In genomic region chr1:87699890-87700448, GRCm38 (mm10) we compare ENCODE assay signal across 25 mouse cellular contexts. TPM values are rescaled to one million over a fixed set of nuclear protein-coding genes. Genes with fewer than 3 reads are reported as not detected.
DNase-seq lines count a peak whose midpoint lies in the region; ATAC-seq and TF ChIP-seq lines count a peak whose summit lies in the region.
"Had no signal": no experiment of that assay in that cellular context is flagged by ENCODE, and none has a peak within 500 bp of the region (broad histone marks: within the 10 kb centered on the region; RNA-seq: fewer than 3 reads in every experiment).

No protein-coding gene starts in this region.

- TF ChIP-seq EP300 in lung, postnatal 0 days (IDR thresholded peaks at IDR 0.05), result no peak

- 61% methylated on average over 5 of the region's 5 CpGs for WGBS in lung, embryonic 15.5 days
- WGBS in lung, postnatal 0 days, result 61% methylated on average over 5 of the region's 5 CpGs

- no peak overlapping the region for H3K4me2 ChIP-seq in lung, embryonic 15.5 days
- H3K4me2 ChIP-seq in lung, postnatal 0 days (replicated peaks; ENCODE audit: low read depth, low read length), result no peak overlapping the region
- H3K4me2 ChIP-seq: hindbrain, embryonic 14.5 days; midbrain, embryonic 15.5 days; neural tube, embryonic 12.5 days had no signal

- no peaks in the 10 kb centered on the region for H3K36me3 ChIP-seq in lung, embryonic 15.5 days
- H3K36me3 ChIP-seq in lung, postnatal 0 days (ENCODE audit: insufficient read depth, low read length), result no peaks in the 10 kb centered on the region
- peaks cover 93% of the 10 kb centered on the region for H3K36me3 ChIP-seq in G1E (replicated peaks)
- H3K36me3 ChIP-seq: forebrain, embryonic 10.5 days; heart, embryonic 10.5 days; limb, embryonic 10.5 days; midbrain, embryonic 15.5 days; neural tube, embryonic 12.5 days had no signal

- no peaks in the 10 kb centered on the region for H3K27me3 ChIP-seq in lung, embryonic 15.5 days
- H3K27me3 ChIP-seq in lung, postnatal 0 days (replicated peaks; ENCODE audit: insufficient read depth, low read length), result no peaks in the 10 kb centered on the region
- H3K27me3 ChIP-seq in G1E (ENCODE audit: insufficient read depth, low read length), result no peaks in the 10 kb centered on the region
- H3K27me3 ChIP-seq: midbrain, embryonic 15.5 days; neural tube, embryonic 12.5 days had no signal

- no peak overlapping the region for H3K4me3 ChIP-seq in layer of hippocampus, adult 2 months
- no peak overlapping the region for H3K4me3 ChIP-seq in lung, embryonic 15.5 days
- H3K4me3 ChIP-seq in lung, postnatal 0 days (ENCODE audit: low read depth, low read length), result no peak overlapping the region
- H3K4me3 ChIP-seq in G1E (ENCODE audit: low read depth, low read length), result no peak overlapping the region
- H3K4me3 ChIP-seq: forebrain, embryonic 10.5 days; gastrocnemius, adult 2 months; heart, embryonic 10.5 days; limb, embryonic 10.5 days; midbrain, embryonic 15.5 days; neural tube, embryonic 12.5 days had no signal

- peak; percentile 44 to 51 for DNase-seq in frontal cortex, adult 2 months (ENCODE audit: extremely low spot score in 1 of 2, low spot score in 1 of 2)
- no peak for DNase-seq in frontal cortex, postnatal 10 days (ENCODE audit: low spot score in 2 of 2)
- DNase-seq in layer of hippocampus, adult 2 months (ENCODE audit: low spot score in 2 of 2), result peak in 1 of 2 experiments; percentile 23
- DNase-seq in layer of hippocampus, postnatal 10 days (ENCODE audit: low spot score in 2 of 2), result no peak
- DNase-seq in lung, postnatal 0 days (ENCODE audit: low spot score), result no peak
- DNase-seq in G1E (ENCODE audit: low spot score), result no peak
- no peak for DNase-seq in heart, adult 8-10 months (ENCODE audit: low spot score)
- DNase-seq: adrenal gland, postnatal 25 days; cerebellum, adult 11-12 months; cerebellum, postnatal 10 days; gastrocnemius, adult 2 months; heart, postnatal 4 days; kidney, adult 18-20 months; lung, postnatal 14 days; right cerebral cortex, postnatal 25 days had no signal

- H3K9ac ChIP-seq in lung, embryonic 15.5 days, result no peak overlapping the region
- no peak overlapping the region for H3K9ac ChIP-seq in lung, postnatal 0 days (replicated peaks; ENCODE audit: low read depth)
- H3K9ac ChIP-seq: hindbrain, embryonic 14.5 days; midbrain, embryonic 15.5 days; neural tube, embryonic 12.5 days had no signal

- no peaks in the 10 kb centered on the region for H3K9me3 ChIP-seq in lung, embryonic 15.5 days
- H3K9me3 ChIP-seq in lung, postnatal 0 days (ENCODE audit: low read length), result no peaks in the 10 kb centered on the region
- H3K9me3 ChIP-seq in G1E (replicated peaks), result no peaks in the 10 kb centered on the region
- H3K9me3 ChIP-seq: forebrain, embryonic 10.5 days; heart, embryonic 10.5 days; limb, embryonic 10.5 days; midbrain, embryonic 15.5 days; neural tube, embryonic 12.5 days had no signal

- 0 out of 2 replicates have a peak, but pooled peaks have one; percentile 52 for ATAC-seq in lung, embryonic 15.5 days (ENCODE audit: borderline replicate concordance, extremely low read depth, low FRiP score, low TSS enrichment)
- no peak for ATAC-seq in lung, postnatal 0 days
- 0 out of 2 replicates have a peak, but pooled peaks have one; percentile 22 for ATAC-seq in G1E (ENCODE audit: extremely low read depth, insufficient number of reproducible peaks, low FRiP score, poor library complexity, severe bottlenecking)
- ATAC-seq: CD4-positive, CD25-positive, alpha-beta regulatory T cell, adult 4 months; forebrain, embryonic 16.5 days; inflammation-experienced regulatory T-cells, adult 6 months; midbrain, embryonic 15.5 days had no signal

- H3K4me1 ChIP-seq in lung, embryonic 15.5 days, result no peaks in the 10 kb centered on the region
- no peaks in the 10 kb centered on the region for H3K4me1 ChIP-seq in lung, postnatal 0 days (ENCODE audit: insufficient read depth, low read depth, low read length)
- no peaks in the 10 kb centered on the region for H3K4me1 ChIP-seq in G1E (ENCODE audit: insufficient read depth, low read depth, low read length)
- H3K4me1 ChIP-seq: forebrain, embryonic 10.5 days; limb, embryonic 10.5 days; midbrain, embryonic 15.5 days; neural tube, embryonic 12.5 days had no signal

- no peak for TF ChIP-seq CTCF in layer of hippocampus, adult 2 months (conservative IDR thresholded peaks at IDR 0.05)
- TF ChIP-seq CTCF in lung, postnatal 0 days (IDR thresholded peaks at IDR 0.05), result no peak
- TF ChIP-seq CTCF in G1E (IDR thresholded peaks at IDR 0.05; ENCODE audit: low read depth, low read length), result no peak

- peak overlapping the region; percentile 10; the same call in 1 of the 2 replicates for H3K27ac ChIP-seq in layer of hippocampus, adult 2 months
- H3K27ac ChIP-seq in lung, embryonic 15.5 days, result no peak overlapping the region
- H3K27ac ChIP-seq in lung, postnatal 0 days (ENCODE audit: low read length), result no peak overlapping the region
- H3K27ac ChIP-seq: forebrain, embryonic 10.5 days; gastrocnemius, adult 2 months; heart, embryonic 10.5 days; hindbrain, embryonic 14.5 days; limb, embryonic 10.5 days; midbrain, embryonic 15.5 days; neural tube, embryonic 12.5 days had no signal

RNA-seq across cellular contexts. Expression of gene Atg16l1, which starts 55.7 kb away (rescaled TPM):
- polyA plus RNA-seq in frontal cortex, adult 2 months (2012; rRNA removed), result 73.7 and 83.3 TPM in 2 replicates
- 10 to 100 TPM; 66.2 to 71.9 TPM for total RNA-seq in layer of hippocampus, adult 2 months (2021)
- 10 to 100 TPM; 59.9 to 64.5 TPM for total RNA-seq in layer of hippocampus, postnatal 10 days (2021)
- 26.2 and 28.9 TPM in 2 replicates for polyA plus RNA-seq in lung, embryonic 15.5 days (2015; fragmentation: Nextera tagmentation; extraction: Ambion mirVana)
- polyA plus RNA-seq in lung, postnatal 0 days (2015; fragmentation: Nextera tagmentation; extraction: Ambion mirVana), result 21.5 and 21.7 TPM in 2 replicates
- total RNA-seq in G1E (2014; fragmentation: Nextera tagmentation), result 48.1 and 66.2 TPM in 2 replicates
- 72.0 and 82.2 TPM in 2 replicates for total RNA-seq in G1E (2017)
- 6.6 and 10.3 TPM in 2 replicates for polyA plus RNA-seq in G1E (2012)
- total RNA-seq in heart, adult 8-10 months (2022), result 10 to 100 TPM; 24.6 to 29.5 (median 28.9) TPM

Comparison
In these comparisons a context has a peak if more than half of its experiments do, and no peak if none do; other contexts are left out.
1. DNase-seq: peak in frontal cortex, adult 2 months (2 of 2); none in frontal cortex, postnatal 10 days (0 of 2), layer of hippocampus, postnatal 10 days (0 of 2), lung, postnatal 0 days (single experiment), G1E (single experiment) and heart, adult 8-10 months (single experiment).